Mouse (Mus musculus) embryonic fibroblast, embryonic 13.5 days (primary cell): Measurements from ENCODE around the gene Bad. TPM values are rescaled to one million over a fixed set of nuclear protein-coding genes. Genes with fewer than 3 reads are reported as not detected.

ENCODE experiments used
- H3K27ac ChIP-seq: 2 replicates; pipeline ENCODE4 v1.5.1; 2012; ENCODE audit warnings: low read length, control low read depth, inconsistent platforms; ENCODE audit not compliant: insufficient read depth
- H3K4me1 ChIP-seq: 2 replicates; pipeline ENCODE4 v1.6.1; 2011; ENCODE audit warnings: low read length; ENCODE audit not compliant: control insufficient read depth, insufficient read depth
- H3K4me3 ChIP-seq: 2 replicates; pipeline ENCODE4 v1.5.1; 2011; ENCODE audit warnings: mild to moderate bottlenecking, control low read depth, low read length; ENCODE audit not compliant: insufficient read depth
- CTCF ChIP-seq: IDR thresholded peaks from 2 replicates; pipeline ENCODE4 v1.5.1; 2011; ENCODE audit warnings: mild to moderate bottlenecking, control low read depth, low read length, moderate library complexity, borderline replicate concordance; ENCODE audit not compliant: insufficient read depth
- POLR2A ChIP-seq: IDR thresholded peaks from 2 replicates; pipeline ENCODE4 v1.6.1; 2011; ENCODE audit warnings: low read depth, mild to moderate bottlenecking, control low read depth, low read length, moderate library complexity
- polyA plus RNA-seq: library from polyadenylated mRNA; stranded (reverse); fragments of >200 nt; gene quantifications from 2 replicates; pipeline ENCODE4 v1.2.4, GENCODE M21; 2011; ENCODE audit warnings: low read depth; ENCODE audit not compliant: missing spikeins, insufficient read length

The Bad gene
- polyA plus RNA-seq, 1 experiment, result 31.0 TPM

DNA sequence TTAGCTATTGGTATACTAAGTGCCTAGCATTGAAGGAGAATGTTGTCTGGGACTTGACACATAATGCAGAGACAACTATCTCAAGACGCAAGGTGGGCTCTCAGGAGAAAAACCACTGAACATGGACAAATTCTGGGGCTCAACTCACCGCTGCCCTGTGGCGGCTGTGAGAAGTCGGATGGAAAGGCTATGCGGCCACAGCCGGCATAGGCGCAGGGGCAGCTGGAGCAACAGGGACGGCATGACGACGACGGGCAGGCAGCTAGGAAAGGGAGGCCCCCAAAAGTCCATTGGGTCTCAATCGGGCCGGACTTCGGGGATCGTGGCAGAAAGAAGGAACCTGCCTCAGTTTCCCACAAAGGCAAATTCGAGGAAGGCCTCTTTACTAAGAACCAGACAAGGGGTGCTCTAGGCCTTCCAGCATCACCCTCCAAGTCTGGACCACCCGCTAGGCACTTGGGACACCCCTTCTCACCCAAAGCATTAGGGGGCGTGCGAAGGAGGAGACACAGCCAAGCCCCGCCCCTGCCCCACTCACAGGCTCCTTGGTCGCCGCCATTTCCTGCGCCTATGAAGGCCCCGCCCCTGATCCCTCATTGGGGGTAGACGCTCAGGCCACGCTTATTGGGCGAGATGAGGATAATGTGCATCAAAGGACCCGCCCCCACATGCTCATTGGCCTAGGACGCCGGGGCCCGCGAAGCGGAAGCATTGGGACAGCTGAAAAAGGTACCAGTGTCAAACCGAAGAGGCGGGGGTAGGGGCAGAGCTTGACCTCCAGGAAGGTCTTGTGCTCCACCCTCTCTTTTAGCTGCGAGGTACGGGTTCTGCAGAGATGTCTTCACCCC, 50.6 kb downstream of the Bad start, which contains the start of gene Dnajc4:
Gene Dnajc4 (minus strand): TSS at position 562 of the 848 bp plus-strand sequence.
- Histone ChIP-seq H3K27ac (no peak within 1 kb of the TSS), H3K4me3 (peak within 1 kb of the TSS; percentile 63), H3K4me1 (no peaks in the 10 kb centered on the region; the same call in 1 of the 2 replicates)
- TF ChIP-seq POLR2A (peak; percentile 18), CTCF (no peak)

DNA sequence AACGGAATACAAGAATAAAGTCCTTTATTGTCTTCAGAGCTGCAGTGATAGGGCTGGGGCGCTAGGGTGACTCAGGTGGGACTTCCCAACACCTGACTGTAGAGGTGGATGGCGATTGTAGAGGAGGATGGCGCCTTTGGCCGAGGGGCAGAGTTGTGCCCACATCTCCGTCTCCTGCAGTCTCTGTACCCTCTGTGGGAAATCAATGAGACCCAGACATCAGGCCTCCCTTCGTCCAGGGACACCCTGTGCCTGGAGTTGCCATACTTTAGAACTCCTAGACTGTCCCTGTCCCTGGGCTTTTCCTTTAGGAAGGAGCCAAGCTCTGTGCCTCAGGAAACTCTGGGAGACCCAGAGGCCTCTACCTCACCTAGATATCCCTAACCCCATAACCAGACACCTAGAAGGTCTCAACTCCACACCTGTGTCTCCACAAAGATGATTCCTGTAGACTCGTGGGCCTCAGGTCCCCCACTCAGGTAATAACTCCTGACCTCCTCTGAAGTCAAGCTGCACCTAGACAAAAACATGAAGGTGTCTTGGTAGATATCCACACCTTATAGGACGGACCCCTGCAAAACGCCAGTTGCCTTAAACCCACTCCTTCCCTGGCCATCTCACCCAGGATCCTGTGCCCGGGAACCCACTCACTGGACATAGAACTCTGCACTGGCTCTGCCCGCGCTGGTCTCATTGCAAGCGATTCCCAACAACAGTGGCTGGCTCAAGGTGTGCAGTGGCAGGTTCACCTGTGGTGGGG, 51.5 kb downstream of the Bad start:
- TF ChIP-seq CTCF (no peak), POLR2A (no peak)
- Histone ChIP-seq H3K4me3 (peak overlapping the region; percentile 63), H3K27ac (no peak overlapping the region), H3K4me1 (no peaks in the 10 kb centered on the region; the same call in 1 of the 2 replicates)

DNA sequence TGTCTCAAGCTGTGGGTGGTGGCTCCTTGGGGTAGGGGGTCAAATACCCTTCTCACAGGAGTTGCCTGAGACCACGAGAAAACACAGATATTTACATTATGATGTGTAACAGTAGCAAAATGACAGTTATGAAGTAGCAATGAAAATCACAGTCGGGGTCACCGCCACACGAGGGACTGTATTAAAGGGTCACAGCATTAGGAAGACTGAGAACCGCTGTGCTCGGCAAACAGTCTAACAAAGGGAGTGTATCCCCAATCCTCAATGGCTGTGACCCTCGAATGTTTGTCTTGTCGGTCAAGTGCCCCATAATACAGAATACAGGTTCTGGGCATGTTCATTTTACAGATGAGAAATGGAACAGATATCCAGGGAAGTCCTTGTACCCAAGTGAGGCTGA, 52.3 kb downstream of the Bad start:
- Histone ChIP-seq H3K4me3 (no peak overlapping the region), H3K4me1 (no peaks in the 10 kb centered on the region; the same call in 1 of the 2 replicates), H3K27ac (peak overlapping the region; percentile 32; the same call in 1 of the 2 replicates)
- no peak for TF ChIP-seq CTCF
- TF ChIP-seq POLR2A, result no peak

DNA sequence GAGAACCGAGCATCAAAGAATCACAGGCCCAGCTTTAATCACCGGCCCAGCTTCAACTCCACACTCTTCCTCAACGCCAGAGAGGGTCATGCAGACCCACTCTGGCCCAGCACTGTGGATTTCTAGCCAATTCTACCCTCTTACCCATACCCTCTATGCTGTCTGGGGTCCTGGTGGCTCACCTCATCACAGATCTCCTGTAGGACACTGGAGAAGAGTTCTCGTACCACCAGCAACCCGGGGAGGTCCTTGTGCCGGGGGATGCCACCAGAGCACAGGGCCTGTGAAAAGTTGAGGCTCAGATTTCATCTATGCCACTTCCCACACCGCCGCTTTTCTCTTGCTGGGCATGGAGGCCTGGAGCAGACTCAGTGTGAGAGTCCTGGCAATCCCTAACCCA, 52.8 kb downstream of the Bad start:
- H3K4me3 ChIP-seq, result no peak overlapping the region
- TF ChIP-seq CTCF, result no peak
- TF ChIP-seq POLR2A, result no peak
- H3K4me1 ChIP-seq, result no peaks in the 10 kb centered on the region; the same call in 1 of the 2 replicates
- no peak overlapping the region for H3K27ac ChIP-seq

DNA sequence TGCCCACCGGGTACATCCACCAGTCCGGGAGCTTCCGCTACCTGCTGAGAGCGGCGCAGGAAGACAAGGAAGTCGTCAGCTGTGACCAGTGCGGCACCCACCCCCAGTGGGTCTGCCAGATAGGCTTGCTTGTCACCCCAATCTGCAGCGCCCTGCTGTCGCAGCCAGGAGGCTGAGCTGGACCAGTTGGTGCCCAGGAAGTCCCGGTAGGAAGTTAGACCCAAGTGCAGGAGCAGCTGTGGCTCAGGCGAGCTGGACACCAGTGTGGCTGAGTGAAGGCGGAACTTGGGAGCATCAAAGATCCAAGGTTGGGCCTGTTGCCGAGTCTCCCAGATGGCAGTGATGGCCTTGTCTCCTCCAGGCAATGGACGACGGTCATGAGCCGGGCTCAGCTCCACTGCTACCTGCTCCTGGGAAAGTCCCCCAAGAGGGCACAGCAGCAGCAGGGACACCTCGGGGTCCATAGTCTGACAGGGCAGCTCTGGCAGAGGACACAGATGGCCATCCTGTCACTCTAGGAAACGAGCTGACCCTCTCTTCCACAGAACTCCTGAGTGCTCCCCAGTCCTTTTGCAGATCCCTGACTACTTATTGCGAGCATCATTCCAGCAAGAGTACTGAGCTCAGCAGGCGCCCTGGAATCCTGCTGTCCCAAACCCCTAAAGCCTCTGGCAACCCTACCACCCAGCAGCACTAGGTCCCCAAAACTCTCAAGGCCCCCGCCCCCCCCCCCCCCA, 53.8 kb downstream of the Bad start:
- TF ChIP-seq POLR2A (no peak), CTCF (no peak)
- Histone ChIP-seq H3K4me1 (no peaks in the 10 kb centered on the region; the same call in 1 of the 2 replicates), H3K4me3 (peak overlapping the region; percentile 52), H3K27ac (no peak overlapping the region)

DNA sequence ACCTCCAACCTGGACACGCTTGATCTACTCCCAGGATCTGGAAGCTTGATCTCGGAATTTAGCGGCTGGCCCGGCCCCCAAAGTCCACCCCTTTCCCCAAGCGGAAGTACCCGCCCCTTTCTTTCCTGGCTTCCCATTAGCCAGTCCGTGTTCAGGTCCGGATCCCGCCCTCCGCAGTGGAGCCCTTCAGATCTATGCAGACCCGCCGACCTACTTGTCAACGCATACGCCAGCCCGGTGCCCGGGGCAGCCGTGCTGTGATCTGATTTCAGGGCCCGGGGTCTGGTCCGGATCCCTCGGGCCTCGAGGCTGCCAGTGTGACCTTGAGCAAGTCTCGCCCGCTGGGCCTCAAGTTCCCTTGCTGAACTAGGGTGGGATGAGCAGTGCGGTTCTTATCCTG, 54.3 kb downstream of the Bad start, which contains the start of the genes Nudt22 and Trpt1:
Gene Nudt22 (minus strand): TSS at position 112 of the 400 bp plus-strand sequence.
Gene Trpt1 (plus strand): TSS at position 126 of the 400 bp plus-strand sequence.
- TF ChIP-seq CTCF (no peak), POLR2A (peak; percentile 76)
- Histone ChIP-seq H3K27ac (no peak within 1 kb of the TSS), H3K4me1 (no peaks in the 10 kb centered on the region; the same call in 1 of the 2 replicates), H3K4me3 (peak within 1 kb of the TSS; percentile 62)

- TF ChIP-seq CTCF (no peak), POLR2A (no peak)
- H3K27ac ChIP-seq, result no peak overlapping the region
- no peak overlapping the region for H3K4me3 ChIP-seq
- H3K4me1 ChIP-seq, result no peaks in the 10 kb centered on the region; the same call in 1 of the 2 replicates
Observed at GRCm38 (mm10) chr19:6997721-6998290, 56.1 kb downstream of the Bad start.

DNA sequence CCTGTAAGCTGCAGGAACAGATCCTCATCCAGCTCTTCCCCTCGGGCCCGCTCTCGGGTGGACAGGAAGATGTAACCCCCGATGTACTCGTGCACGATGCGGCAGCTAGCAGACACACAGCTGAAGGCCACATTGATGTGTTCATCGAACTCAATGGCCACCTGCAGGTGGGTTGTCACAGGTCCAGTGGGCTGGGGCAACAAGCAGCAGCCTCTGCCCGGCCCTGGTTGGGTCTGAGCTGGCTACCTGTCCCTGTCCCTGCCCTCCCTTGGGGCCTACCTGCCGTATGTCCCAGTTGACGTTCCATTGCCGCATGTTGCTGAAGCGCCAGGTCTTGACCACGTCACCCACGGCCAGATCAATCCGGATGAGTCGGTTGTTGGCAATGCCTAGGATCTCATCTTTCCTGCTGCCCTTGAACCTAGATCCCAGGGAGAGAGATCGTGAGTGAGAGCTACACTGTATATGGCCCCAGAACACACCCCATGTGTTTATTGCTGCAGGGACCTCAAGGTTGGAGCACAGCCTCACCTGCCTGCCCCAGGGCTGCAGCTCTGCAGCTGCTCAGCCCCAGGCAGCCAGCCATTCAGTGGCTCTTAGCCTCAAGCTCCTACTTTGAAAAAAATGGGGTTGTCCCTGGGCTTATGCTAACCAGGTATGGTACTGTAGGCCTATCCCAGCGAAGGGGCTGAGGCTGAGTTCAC, 57.9 kb downstream of the Bad start:
- TF ChIP-seq POLR2A, result no peak
- no peak for TF ChIP-seq CTCF
- Histone ChIP-seq H3K27ac (no peak overlapping the region), H3K4me1 (no peaks in the 10 kb centered on the region), H3K4me3 (no peak overlapping the region)

Other genes with a start within 250 kb of the Bad start
- 32.6 and 36.8 TPM in 2 replicates for gene Rps6ka4, start 101.2 kb upstream of the Bad start, polyA plus RNA-seq
- 0.18 TPM in 1 of 2 replicates, not detected in the other for gene Ccdc88b, start 83.7 kb upstream of the Bad start, polyA plus RNA-seq
- 61.4 and 74.9 TPM in 2 replicates for gene Trmt112, start 32.2 kb upstream of the Bad start, polyA plus RNA-seq
- gene Prdx5, start 31.8 kb upstream of the Bad start, polyA plus RNA-seq, result 161 and 235 TPM in 2 replicates
- gene Esrra, start 20.0 kb upstream of the Bad start, polyA plus RNA-seq, result 18.6 and 19.7 TPM in 2 replicates
- gene Catsperz, start 16.5 kb upstream of the Bad start, polyA plus RNA-seq, result 0.57 TPM in 1 of 2 replicates, not detected in the other
- gene Kcnk4, start 7.3 kb upstream of the Bad start, polyA plus RNA-seq, result not detected in 2 replicates
- 26.5 and 26.7 TPM in 2 replicates for gene Gpr137, start 619 bp downstream of the Bad start, polyA plus RNA-seq
- 161 and 202 TPM in 2 replicates for gene Ppp1r14b, start 33.1 kb downstream of the Bad start, polyA plus RNA-seq
- gene Plcb3, start 34.6 kb downstream of the Bad start, polyA plus RNA-seq, result 56.2 and 69.3 TPM in 2 replicates
- gene Fkbp2, start 38.6 kb downstream of the Bad start, polyA plus RNA-seq, result 35.9 and 37.0 TPM in 2 replicates
- gene Vegfb, start 45.8 kb downstream of the Bad start, polyA plus RNA-seq, result 24.5 and 29.6 TPM in 2 replicates
- 15.0 and 22.2 TPM in 2 replicates for gene Dnajc4, start 50.7 kb downstream of the Bad start, polyA plus RNA-seq
- 11.4 and 16.9 TPM in 2 replicates for gene Nudt22, start 54.3 kb downstream of the Bad start, polyA plus RNA-seq
- gene Trpt1, start 54.3 kb downstream of the Bad start, polyA plus RNA-seq, result 4.4 and 5.1 TPM in 2 replicates
- gene Fermt3, start 77.6 kb downstream of the Bad start, polyA plus RNA-seq, result 0.35 and 1.3 TPM in 2 replicates
- gene Stip1, start 98.1 kb downstream of the Bad start, polyA plus RNA-seq, result 192 and 195 TPM in 2 replicates
- 3.6 and 5.2 TPM in 2 replicates for gene Macrod1, start 114.9 kb downstream of the Bad start, polyA plus RNA-seq
- 5.3 and 6.4 TPM in 2 replicates for gene Flrt1, start 163.9 kb downstream of the Bad start, polyA plus RNA-seq